Mouse (Mus musculus): ENCODE results near the gene Trap1. TPM values are rescaled to one million over a fixed set of nuclear protein-coding genes. Genes with fewer than 3 reads are reported as not detected.
"Not testable (repeated sequence)": the region's sequence is repeated elsewhere in the genome, so short reads cannot be mapped to it uniquely, and the experiment has no call there.

Trap1 gene
- polyA plus RNA-seq, 1 experiment from 2014 or later, result 104 TPM

GRCm38 (mm10) chr16:4034476-4034875 lies 43.2 kb downstream of the Trap1 start:
- Histone ChIP-seq H3K9me3 (replicated peaks) (no peaks in the 10 kb centered on the region), H3K4me1 (peaks cover 37% of the 10 kb centered on the region), H3K27me3 (replicated peaks) (no peaks in the 10 kb centered on the region), H3K9ac (no peak overlapping the region), H3K36me3 (peaks cover 33% of the 10 kb centered on the region), H3K4me3 (no peak overlapping the region), H3K4me2 (no peak overlapping the region), H3K27ac (peak overlapping the region; percentile 43; the same call in 1 of the 2 replicates)
- ATAC-seq, result no peak
- 76% methylated on average over 3 of the region's 3 CpGs for WGBS (ENCODE audit: insufficient replicate concordance)

- ATAC-seq, result peak; percentile 67
- H3K9me3 ChIP-seq (replicated peaks), result no peaks in the 10 kb centered on the region
- H3K36me3 ChIP-seq, result peaks cover 28% of the 10 kb centered on the region
- H3K4me3 ChIP-seq, result no peak overlapping the region
- H3K4me1 ChIP-seq, result peaks cover 37% of the 10 kb centered on the region
- 30% methylated on average over 5 of the region's 5 CpGs for WGBS (ENCODE audit: insufficient replicate concordance)
- no peak overlapping the region for H3K9ac ChIP-seq
- no peaks in the 10 kb centered on the region for H3K27me3 ChIP-seq (replicated peaks)
- H3K4me2 ChIP-seq, result peak overlapping the region; percentile 13; the same call in 1 of the 2 replicates
- H3K27ac ChIP-seq, result 0 out of 2 replicates have a peak overlapping the region, but pooled peaks have one; percentile 43
Measured at GRCm38 (mm10) chr16:4033971-4034370, 43.7 kb downstream of the Trap1 start.

GRCm38 (mm10) chr16:4032341-4032748 lies 45.3 kb downstream of the Trap1 start:
- Histone ChIP-seq H3K27ac (0 out of 2 replicates have a peak overlapping the region, but pooled peaks have one; percentile 28), H3K4me2 (no peak overlapping the region), H3K36me3 (peaks cover 12% of the 10 kb centered on the region), H3K27me3 (replicated peaks) (0 out of 2 replicates have a peak, but pooled peaks cover 2% of the 10 kb centered on the region), H3K4me1 (peaks cover 37% of the 10 kb centered on the region), H3K9me3 (replicated peaks) (no peaks in the 10 kb centered on the region), H3K4me3 (no peak overlapping the region), H3K9ac (no peak overlapping the region)
- ATAC-seq, result peak; percentile 68
- 25% methylated on average over 6 of the region's 6 CpGs for WGBS (ENCODE audit: insufficient replicate concordance)

- H3K27ac ChIP-seq, result 0 out of 2 replicates have a peak overlapping the region, but pooled peaks have one; percentile 28
Measured at GRCm38 (mm10) chr16:4031441-4032274, 46.0 kb downstream of the Trap1 start.

GRCm38 (mm10) chr16:4030501-4030900 lies 47.1 kb downstream of the Trap1 start:
- 0 out of 2 replicates have a peak, but pooled peaks cover 4% of the 10 kb centered on the region for H3K27me3 ChIP-seq (replicated peaks)
- H3K36me3 ChIP-seq, result no peaks in the 10 kb centered on the region
- H3K9me3 ChIP-seq (replicated peaks), result no peaks in the 10 kb centered on the region
- 89% methylated on average over 10 of the region's 10 CpGs for whole genome bisulfite sequencing (ENCODE audit: insufficient replicate concordance)
- no peak overlapping the region for H3K4me3 ChIP-seq
- no peak overlapping the region for H3K4me2 ChIP-seq
- no peak overlapping the region for H3K9ac ChIP-seq
- ATAC-seq, result no peak
- no peak overlapping the region for H3K27ac ChIP-seq
- peaks cover 37% of the 10 kb centered on the region for H3K4me1 ChIP-seq

More at GRCm38 (mm10) chr16:4031441-4032274, 46.0 kb downstream of the Trap1 start:
- H3K4me3 ChIP-seq, result no peak overlapping the region
- peaks cover 37% of the 10 kb centered on the region for H3K4me1 ChIP-seq
- no peak overlapping the region for H3K4me2 ChIP-seq
- WGBS (ENCODE audit: insufficient replicate concordance), result 74% methylated on average over 4 of the region's 6 CpGs
- ATAC-seq, result no peak
- H3K27me3 ChIP-seq (replicated peaks), result 0 out of 2 replicates have a peak, but pooled peaks cover 4% of the 10 kb centered on the region
- no peak overlapping the region for H3K9ac ChIP-seq
- H3K9me3 ChIP-seq (replicated peaks), result no peaks in the 10 kb centered on the region
- H3K36me3 ChIP-seq, result peaks cover 5% of the 10 kb centered on the region

GRCm38 (mm10) chr16:4029371-4029841 lies 48.2 kb downstream of the Trap1 start:
- no peak overlapping the region for H3K4me2 ChIP-seq
- no peak overlapping the region for H3K4me3 ChIP-seq
- no peak overlapping the region for H3K27ac ChIP-seq
- 0 out of 2 replicates have a peak, but pooled peaks cover 4% of the 10 kb centered on the region for H3K27me3 ChIP-seq (replicated peaks)
- 74% methylated on average over 5 of the region's 5 CpGs for WGBS (ENCODE audit: insufficient replicate concordance)
- H3K4me1 ChIP-seq, result peaks cover 30% of the 10 kb centered on the region
- no peaks in the 10 kb centered on the region for H3K9me3 ChIP-seq (replicated peaks)
- H3K9ac ChIP-seq, result no peak overlapping the region
- no peak for ATAC-seq
- H3K36me3 ChIP-seq, result no peaks in the 10 kb centered on the region

- H3K36me3 ChIP-seq, result no peaks in the 10 kb centered on the region
- peaks cover 8% of the 10 kb centered on the region for H3K4me1 ChIP-seq
- no peak for ATAC-seq
- no peak overlapping the region for H3K27ac ChIP-seq
- no peaks in the 10 kb centered on the region for H3K9me3 ChIP-seq (replicated peaks)
- no peak overlapping the region for H3K4me2 ChIP-seq
- 0 out of 2 replicates have a peak, but pooled peaks cover 4% of the 10 kb centered on the region for H3K27me3 ChIP-seq (replicated peaks)
- H3K9ac ChIP-seq, result no peak overlapping the region
- 54% methylated on average over 3 of the region's 3 CpGs for WGBS (ENCODE audit: insufficient replicate concordance)
- H3K4me3 ChIP-seq, result no peak overlapping the region
Measured at GRCm38 (mm10) chr16:4027211-4027610, 50.4 kb downstream of the Trap1 start.

- Histone ChIP-seq H3K36me3 (no peaks in the 10 kb centered on the region), H3K9ac (no peak overlapping the region), H3K9me3 (replicated peaks) (no peaks in the 10 kb centered on the region), H3K27ac (no peak overlapping the region), H3K4me3 (no peak overlapping the region), H3K4me1 (0 out of 2 replicates have a peak, but pooled peaks cover 3% of the 10 kb centered on the region), H3K4me2 (no peak overlapping the region), H3K27me3 (replicated peaks) (0 out of 2 replicates have a peak, but pooled peaks cover 4% of the 10 kb centered on the region)
- ATAC-seq, result no peak
- 54% methylated on average over 1 of the region's 1 CpGs for WGBS (ENCODE audit: insufficient replicate concordance)
Measured at GRCm38 (mm10) chr16:4026672-4027071, 51.0 kb downstream of the Trap1 start.

GRCm38 (mm10) chr16:4022719-4023118 lies 54.9 kb downstream of the Trap1 start:
- Histone ChIP-seq H3K27ac (no peak overlapping the region), H3K4me2 (no peak overlapping the region), H3K4me3 (no peak overlapping the region), H3K36me3 (no peaks in the 10 kb centered on the region), H3K4me1 (no peaks in the 10 kb centered on the region), H3K9me3 (replicated peaks) (no peaks in the 10 kb centered on the region), H3K27me3 (replicated peaks) (0 out of 2 replicates have a peak, but pooled peaks cover 4% of the 10 kb centered on the region), H3K9ac (no peak overlapping the region)
- ATAC-seq, result no peak
- 69% methylated on average over 4 of the region's 4 CpGs for WGBS (ENCODE audit: insufficient replicate concordance)

- no peak for ATAC-seq
- no peaks in the 10 kb centered on the region for H3K36me3 ChIP-seq
- 74% methylated on average over 1 of the region's 1 CpGs for WGBS (ENCODE audit: insufficient replicate concordance)
- H3K9ac ChIP-seq, result no peak overlapping the region
- no peak overlapping the region for H3K4me2 ChIP-seq
- no peaks in the 10 kb centered on the region for H3K4me1 ChIP-seq
- no peak overlapping the region for H3K4me3 ChIP-seq
- H3K27ac ChIP-seq, result no peak overlapping the region
- H3K27me3 ChIP-seq (replicated peaks), result no peaks in the 10 kb centered on the region
- H3K9me3 ChIP-seq (replicated peaks), result no peaks in the 10 kb centered on the region
Measured at GRCm38 (mm10) chr16:4021241-4021640, 56.4 kb downstream of the Trap1 start.

GRCm38 (mm10) chr16:4017466-4017865 lies 60.2 kb downstream of the Trap1 start:
- H3K4me1 ChIP-seq, result peaks cover 16% of the 10 kb centered on the region
- H3K9me3 ChIP-seq (replicated peaks); H3K4me3 ChIP-seq; ATAC-seq; H3K27me3 ChIP-seq (replicated peaks); H3K36me3 ChIP-seq; H3K27ac ChIP-seq; H3K9ac ChIP-seq; H3K4me2 ChIP-seq: not testable (repeated sequence)
- 67% methylated on average over 6 of the region's 6 CpGs for WGBS (ENCODE audit: insufficient replicate concordance)

- not testable (repeated sequence) for H3K4me3 ChIP-seq; H3K27ac ChIP-seq; ATAC-seq; H3K9me3 ChIP-seq (replicated peaks); H3K36me3 ChIP-seq; H3K4me2 ChIP-seq; H3K27me3 ChIP-seq (replicated peaks); H3K9ac ChIP-seq
- 65% methylated on average over 17 of the region's 17 CpGs for WGBS (ENCODE audit: insufficient replicate concordance)
- H3K4me1 ChIP-seq, result peaks cover 23% of the 10 kb centered on the region
Measured at GRCm38 (mm10) chr16:4016786-4017185, 60.8 kb downstream of the Trap1 start.

All from liver, embryonic 12.5 days (tissue).